Mouse (Mus musculus) embryonic facial prominence, embryonic 13.5 days (tissue): ENCODE measurements around the gene Sub1. TPM values are rescaled to one million over a fixed set of nuclear protein-coding genes. Genes with fewer than 3 reads are reported as not detected.
A peak's percentile ranks its signal among the peaks of the same experiment; 100 is the strongest.

Source experiments
- ATAC-seq: fragments of 200-750 bp; cut with Nextera tagmentation; 2 replicates; pipeline ENCODE4 v1.8.0; 2017; ENCODE audit warnings: low read depth; ENCODE audit not compliant: insufficient number of reproducible peaks, insufficient read depth, low FRiP score, low TSS enrichment
- H3K27ac ChIP-seq: fragments of 300-500 bp; sonication (generic); 2 replicates; pipeline ENCODE4 v1.5.1; 2015; ENCODE audit warnings: moderate library complexity, mild to moderate bottlenecking, inconsistent platforms
- H3K27me3 ChIP-seq: fragments of 300-500 bp; sonication (generic); 2 replicates; pipeline ENCODE4 v1.6.1; 2015; ENCODE audit warnings: mild to moderate bottlenecking, inconsistent platforms
- H3K36me3 ChIP-seq: fragments of 300-500 bp; sonication (generic); 2 replicates; pipeline ENCODE4 v1.6.1; 2015; ENCODE audit warnings: mild to moderate bottlenecking, inconsistent platforms
- H3K4me1 ChIP-seq: fragments of 300-500 bp; sonication (generic); 2 replicates; pipeline ENCODE4 v1.6.1; 2015; ENCODE audit warnings: inconsistent platforms
- H3K4me2 ChIP-seq: fragments of 300-500 bp; sonication (generic); 2 replicates; pipeline ENCODE4 v1.6.1; 2015; ENCODE audit warnings: moderate library complexity, mild to moderate bottlenecking, inconsistent platforms
- H3K4me3 ChIP-seq: fragments of 300-500 bp; sonication (generic); 2 replicates; pipeline ENCODE4 v1.5.1; 2015; ENCODE audit warnings: mild to moderate bottlenecking, inconsistent platforms
- H3K9ac ChIP-seq: fragments of 300-500 bp; sonication (generic); 2 replicates; pipeline ENCODE4 v1.6.1; 2015; ENCODE audit warnings: mild to moderate bottlenecking, inconsistent platforms
- H3K9me3 ChIP-seq: fragments of 300-500 bp; sonication (generic); 2 replicates; pipeline ENCODE4 v1.6.1; 2016; ENCODE audit warnings: inconsistent platforms
- WGBS: fragments of 180-500 bp; shearing (Covaris S2); methylation state at CpG from one replicate; pipeline ENCODE4 v1.1.7; 2015; ENCODE audit warnings: mixed read lengths; 5-methylcytosine and 5-hydroxymethylcytosine counted together
- polyA plus RNA-seq: library from polyadenylated mRNA; unstranded; fragments of >200 nt; fragmentation: Nextera tagmentation; extraction: Ambion mirVana; gene quantifications from 2 replicates; pipeline ENCODE4 v1.2.1, GENCODE M21; 2015

Sub1 gene
- polyA plus RNA-seq, 1 experiment from 2014 or later: 721 TPM

- no peak for ATAC-seq
- H3K36me3 ChIP-seq: no peaks in the 10 kb centered on the region
Observed at GRCm38 (mm10) chr15:12027807-12028206, 31.0 kb upstream of the Sub1 start.

GRCm38 (mm10) chr15:12026932-12027450, 30.2 kb upstream of the Sub1 start:
- Histone ChIP-seq H3K9ac (no peak overlapping the region), H3K4me3 (no peak overlapping the region), H3K4me2 (no peak overlapping the region), H3K36me3 (no peaks in the 10 kb centered on the region), H3K4me1 (no peaks in the 10 kb centered on the region), H3K9me3 (no peaks in the 10 kb centered on the region), H3K27ac (no peak overlapping the region), H3K27me3 (no peaks in the 10 kb centered on the region)
- no peak for ATAC-seq
- WGBS: 87% methylated on average over 5 of the region's 5 CpGs

More at GRCm38 (mm10) chr15:12027807-12028206, 31.0 kb upstream of the Sub1 start:
- no peak overlapping the region for H3K27ac ChIP-seq
- H3K9me3 ChIP-seq: no peaks in the 10 kb centered on the region
- H3K9ac ChIP-seq: no peak overlapping the region
- WGBS: 76% methylated on average over 3 of the region's 3 CpGs
- H3K4me3 ChIP-seq: no peak overlapping the region
- no peaks in the 10 kb centered on the region for H3K4me1 ChIP-seq
- H3K4me2 ChIP-seq: no peak overlapping the region
- no peaks in the 10 kb centered on the region for H3K27me3 ChIP-seq

- Histone ChIP-seq H3K4me2 (no peak overlapping the region), H3K4me1 (no peaks in the 10 kb centered on the region), H3K9me3 (no peaks in the 10 kb centered on the region), H3K4me3 (no peak overlapping the region), H3K27me3 (no peaks in the 10 kb centered on the region), H3K9ac (no peak overlapping the region), H3K36me3 (no peaks in the 10 kb centered on the region), H3K27ac (no peak overlapping the region)
- WGBS: 89% methylated on average over 5 of the region's 5 CpGs
- no peak for ATAC-seq
Observed at GRCm38 (mm10) chr15:12026026-12026425, 29.2 kb upstream of the Sub1 start.

GRCm38 (mm10) chr15:12025341-12025740, 28.6 kb upstream of the Sub1 start:
- no peak for ATAC-seq
- no peak overlapping the region for H3K4me3 ChIP-seq
- H3K36me3 ChIP-seq: no peaks in the 10 kb centered on the region
- 81% methylated on average over 10 of the region's 10 CpGs for WGBS
- H3K27ac ChIP-seq: no peak overlapping the region
- H3K9ac ChIP-seq: 0 out of 2 replicates have a peak overlapping the region, but pooled peaks have one; percentile 21
- H3K4me1 ChIP-seq: no peaks in the 10 kb centered on the region
- no peak overlapping the region for H3K4me2 ChIP-seq
- H3K27me3 ChIP-seq: no peaks in the 10 kb centered on the region
- no peaks in the 10 kb centered on the region for H3K9me3 ChIP-seq

GRCm38 (mm10) chr15:12024791-12025268, 28.0 kb upstream of the Sub1 start:
- no peaks in the 10 kb centered on the region for H3K4me1 ChIP-seq
- H3K27ac ChIP-seq: no peak overlapping the region
- no peaks in the 10 kb centered on the region for H3K9me3 ChIP-seq
- WGBS: 58% methylated on average over 14 of the region's 14 CpGs
- H3K4me2 ChIP-seq: no peak overlapping the region
- no peaks in the 10 kb centered on the region for H3K36me3 ChIP-seq
- no peaks in the 10 kb centered on the region for H3K27me3 ChIP-seq
- ATAC-seq: no peak
- 0 out of 2 replicates have a peak overlapping the region, but pooled peaks have one; percentile 21 for H3K9ac ChIP-seq
- no peak overlapping the region for H3K4me3 ChIP-seq

- H3K9ac ChIP-seq: no peak overlapping the region
- H3K4me2 ChIP-seq: no peak overlapping the region
- 87% methylated on average over 14 of the region's 14 CpGs for WGBS
- no peak overlapping the region for H3K4me3 ChIP-seq
- no peaks in the 10 kb centered on the region for H3K4me1 ChIP-seq
- no peaks in the 10 kb centered on the region for H3K27me3 ChIP-seq
- H3K27ac ChIP-seq: no peak overlapping the region
- no peak for ATAC-seq
- no peaks in the 10 kb centered on the region for H3K36me3 ChIP-seq
- no peaks in the 10 kb centered on the region for H3K9me3 ChIP-seq
Observed at GRCm38 (mm10) chr15:12019443-12019842, 22.7 kb upstream of the Sub1 start.

- Histone ChIP-seq H3K9ac (no peak overlapping the region), H3K4me1 (no peaks in the 10 kb centered on the region), H3K36me3 (no peaks in the 10 kb centered on the region), H3K9me3 (no peaks in the 10 kb centered on the region), H3K4me2 (no peak overlapping the region), H3K27ac (no peak overlapping the region), H3K4me3 (no peak overlapping the region), H3K27me3 (no peaks in the 10 kb centered on the region)
- no peak for ATAC-seq
- 76% methylated on average over 6 of the region's 6 CpGs for WGBS
Observed at GRCm38 (mm10) chr15:12018428-12018757, 21.6 kb upstream of the Sub1 start.

- H3K27ac ChIP-seq: no peak overlapping the region
- no peak for ATAC-seq
Observed at GRCm38 (mm10) chr15:12017700-12018427, 21.1 kb upstream of the Sub1 start.

GRCm38 (mm10) chr15:12014197-12014905, 17.6 kb upstream of the Sub1 start:
- Histone ChIP-seq H3K9me3 (no peaks in the 10 kb centered on the region), H3K4me1 (0 out of 2 replicates have a peak, but pooled peaks cover 2% of the 10 kb centered on the region), H3K9ac (no peak overlapping the region), H3K36me3 (no peaks in the 10 kb centered on the region), H3K27me3 (no peaks in the 10 kb centered on the region), H3K4me2 (no peak overlapping the region), H3K4me3 (no peak overlapping the region), H3K27ac (no peak overlapping the region)
- WGBS: 82% methylated on average over 5 of the region's 5 CpGs
- no peak for ATAC-seq

More at GRCm38 (mm10) chr15:12017700-12018427, 21.1 kb upstream of the Sub1 start:
- Histone ChIP-seq H3K27me3 (no peaks in the 10 kb centered on the region), H3K36me3 (no peaks in the 10 kb centered on the region), H3K4me3 (no peak overlapping the region), H3K9me3 (no peaks in the 10 kb centered on the region), H3K4me1 (no peaks in the 10 kb centered on the region), H3K9ac (no peak overlapping the region), H3K4me2 (no peak overlapping the region)
- WGBS: 45% methylated on average over 13 of the region's 13 CpGs

- ATAC-seq: no peak
- H3K27ac ChIP-seq: no peak overlapping the region
- 72% methylated on average over 6 of the region's 6 CpGs for WGBS
- no peaks in the 10 kb centered on the region for H3K9me3 ChIP-seq
- no peaks in the 10 kb centered on the region for H3K36me3 ChIP-seq
- no peaks in the 10 kb centered on the region for H3K27me3 ChIP-seq
- H3K4me3 ChIP-seq: no peak overlapping the region
- H3K4me1 ChIP-seq: 0 out of 2 replicates have a peak, but pooled peaks cover 2% of the 10 kb centered on the region
- no peak overlapping the region for H3K4me2 ChIP-seq
- H3K9ac ChIP-seq: no peak overlapping the region
Observed at GRCm38 (mm10) chr15:12013532-12014196, 16.9 kb upstream of the Sub1 start.

- Histone ChIP-seq H3K4me2 (peak overlapping the region; percentile 51), H3K4me3 (peak overlapping the region; percentile 24), H3K9ac (no peak overlapping the region), H3K27me3 (no peaks in the 10 kb centered on the region), H3K36me3 (no peaks in the 10 kb centered on the region), H3K9me3 (no peaks in the 10 kb centered on the region), H3K27ac (no peak overlapping the region), H3K4me1 (0 out of 2 replicates have a peak, but pooled peaks cover 2% of the 10 kb centered on the region)
- WGBS: 47% methylated on average over 18 of the region's 18 CpGs
- no peak for ATAC-seq
Observed at GRCm38 (mm10) chr15:12010602-12011044, 13.8 kb upstream of the Sub1 start.
